Mouse (Mus musculus) embryonic facial prominence, embryonic 11.5 days (tissue): ENCODE results near the gene Faap100. TPM values are rescaled to one million over a fixed set of nuclear protein-coding genes. Genes with fewer than 3 reads are reported as not detected.

ENCODE experiments used
- microRNA-seq: library from miRNA; unstranded; fragments of <30 nt; microRNA quantifications from one replicate; pipeline ENCODE4, GENCODE M21; 2016; ENCODE audit warnings: borderline number of aligned reads
- polyA plus RNA-seq: library from polyadenylated mRNA; unstranded; fragments of >200 nt; fragmentation: Nextera tagmentation; extraction: Ambion mirVana; gene quantifications from 2 replicates; pipeline ENCODE4 v1.2.1, GENCODE M21; 2014

Faap100 gene
- polyA plus RNA-seq, 1 experiment from 2014 or later: 20.5 TPM

Small RNAs within 50 kb of the gene (microRNA-seq; reads per million reads assigned to microRNA genes)
- gene Gm23419: not detected
- 1.4 reads per million for gene Mir6935

Other genes starting within 250 kb of the Faap100 start
- 47.8 and 50.0 TPM in 2 replicates for gene Slc38a10, start 227.4 kb downstream of the Faap100 start, polyA plus RNA-seq
- gene Bahcc1, start 145.8 kb downstream of the Faap100 start, polyA plus RNA-seq: 13.5 and 15.2 TPM in 2 replicates
- gene Actg1, start 30.2 kb downstream of the Faap100 start, polyA plus RNA-seq: 3,237 and 3,434 TPM in 2 replicates
- gene Fscn2, start 17.2 kb downstream of the Faap100 start, polyA plus RNA-seq: 0.20 and 0.28 TPM in 2 replicates
- gene Nploc4, start 58.9 kb upstream of the Faap100 start, polyA plus RNA-seq: 42.5 and 44.2 TPM in 2 replicates
- gene Tspan10, start 63.9 kb upstream of the Faap100 start, polyA plus RNA-seq: 0.56 and 1.2 TPM in 2 replicates
- gene Pde6g, start 74.7 kb upstream of the Faap100 start, polyA plus RNA-seq: 0.48 TPM in 1 of 2 replicates, not detected in the other
- gene Oxld1, start 79.3 kb upstream of the Faap100 start, polyA plus RNA-seq: 12.2 and 13.0 TPM in 2 replicates
- gene Ccdc137, start 79.4 kb upstream of the Faap100 start, polyA plus RNA-seq: 26.7 and 28.5 TPM in 2 replicates
- gene Arl16, start 88.8 kb upstream of the Faap100 start, polyA plus RNA-seq: 52.3 and 60.5 TPM in 2 replicates
- 161 and 162 TPM in 2 replicates for gene Mrpl12, start 105.8 kb upstream of the Faap100 start, polyA plus RNA-seq
- gene Slc25a10, start 113.1 kb upstream of the Faap100 start, polyA plus RNA-seq: 46.9 and 53.6 TPM in 2 replicates
- 0.43 and 0.91 TPM in 2 replicates for gene Gcgr, start 151.9 kb upstream of the Faap100 start, polyA plus RNA-seq
- gene Mcrip1, start 171.0 kb upstream of the Faap100 start, polyA plus RNA-seq: 223 and 249 TPM in 2 replicates
- gene Ppp1r27, start 172.4 kb upstream of the Faap100 start, polyA plus RNA-seq: not detected in 2 replicates
- 626 and 629 TPM in 2 replicates for gene P4hb, start 194.5 kb upstream of the Faap100 start, polyA plus RNA-seq
- 511 and 567 TPM in 2 replicates for gene Arhgdia, start 202.9 kb upstream of the Faap100 start, polyA plus RNA-seq
- gene Alyref, start 219.6 kb upstream of the Faap100 start, polyA plus RNA-seq: 748 and 893 TPM in 2 replicates
- gene Anapc11, start 219.7 kb upstream of the Faap100 start, polyA plus RNA-seq: 177 and 197 TPM in 2 replicates
- not detected in 2 replicates for gene Npb, start 229.7 kb upstream of the Faap100 start, polyA plus RNA-seq
- gene Pcyt2, start 239.2 kb upstream of the Faap100 start, polyA plus RNA-seq: 75.3 and 76.9 TPM in 2 replicates
- 20.7 and 20.8 TPM in 2 replicates for gene Sirt7, start 246.5 kb upstream of the Faap100 start, polyA plus RNA-seq